Mouse (Mus musculus) erythroblast, embryonic 14.5 days (primary cell): Measurements from ENCODE around the gene Yjefn3.

Source experiments
- GATA1 ChIP-seq: IDR thresholded peaks from 2 replicates; pipeline ENCODE4 v1.6.1; 2012; ENCODE audit warnings: low read length, inconsistent platforms, mixed read lengths
- TAL1 ChIP-seq: IDR thresholded peaks from 3 replicates; pipeline ENCODE4 v1.6.1; 2012; ENCODE audit warnings: low read length, inconsistent platforms, mixed read lengths

DNA sequence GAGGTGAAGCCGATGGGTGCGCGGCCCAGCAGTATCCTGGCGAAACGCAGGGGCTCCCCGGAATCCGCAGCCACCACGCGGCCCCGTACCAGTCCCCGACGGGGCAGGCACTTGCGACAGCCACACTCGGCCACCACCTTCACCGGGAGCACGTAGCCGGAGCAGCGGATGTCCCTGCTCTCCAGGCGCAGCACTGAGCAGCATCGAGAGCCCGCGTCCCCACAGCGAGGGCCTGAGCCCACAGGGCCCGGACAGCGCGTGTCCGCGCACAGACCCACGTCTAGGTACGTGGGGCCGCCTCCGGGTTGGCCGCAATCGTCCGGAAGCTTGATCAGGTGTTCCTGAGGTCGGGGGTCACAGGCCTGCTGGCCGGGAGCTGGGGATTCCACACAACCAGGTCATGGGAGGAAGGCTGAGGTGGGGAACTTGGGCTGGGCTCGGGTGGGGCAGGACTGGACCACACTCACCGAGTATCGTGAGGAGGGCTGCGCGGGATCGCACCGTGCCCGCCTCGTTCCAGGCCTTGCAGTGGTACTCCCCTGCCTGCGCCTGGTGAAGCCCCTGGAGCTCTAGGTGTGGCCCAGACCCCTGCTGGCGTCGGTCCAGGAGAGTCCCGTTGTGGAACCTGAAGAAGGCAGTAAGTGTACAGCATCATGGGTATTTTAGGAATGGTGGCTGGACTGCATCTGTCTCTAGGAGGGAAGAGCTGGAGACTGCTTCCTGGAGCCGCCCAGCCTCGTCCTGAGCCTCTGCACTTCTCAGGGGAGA is 19.5 kb downstream of the Yjefn3 start:
- TF ChIP-seq GATA1, result no peak
- no peak for TF ChIP-seq TAL1
